Mouse (Mus musculus): ENCODE results near the gene 1110008L16Rik. TPM values are rescaled to one million over a fixed set of nuclear protein-coding genes. Genes with fewer than 3 reads are reported as not detected.

The 1110008L16Rik gene
- polyA plus RNA-seq (2015; fragmentation: Nextera tagmentation; extraction: Ambion mirVana): 7.6 and 7.8 TPM in 2 replicates

DNA sequence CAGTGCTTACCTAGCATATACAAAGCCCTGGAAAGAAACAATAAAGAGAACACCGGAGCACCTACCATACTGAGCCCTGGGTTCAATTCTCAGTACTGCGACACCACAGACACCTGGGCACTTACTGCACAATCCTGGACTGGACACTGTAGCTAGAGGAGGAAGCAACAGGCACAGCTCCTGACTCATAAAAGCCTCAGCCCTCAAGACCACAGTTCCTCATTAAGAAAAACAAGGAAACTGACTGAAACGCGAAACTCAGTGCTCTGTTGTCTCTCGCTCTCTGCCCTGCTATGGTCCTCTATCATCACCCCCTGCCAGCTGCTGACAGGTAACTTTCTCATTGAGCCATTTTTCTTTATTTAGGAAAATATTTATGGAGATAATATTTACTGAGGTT, at the start of gene 1110008L16Rik:
Gene 1110008L16Rik (plus strand): TSS at position 242 of the 400 bp plus-strand sequence.

DNA sequence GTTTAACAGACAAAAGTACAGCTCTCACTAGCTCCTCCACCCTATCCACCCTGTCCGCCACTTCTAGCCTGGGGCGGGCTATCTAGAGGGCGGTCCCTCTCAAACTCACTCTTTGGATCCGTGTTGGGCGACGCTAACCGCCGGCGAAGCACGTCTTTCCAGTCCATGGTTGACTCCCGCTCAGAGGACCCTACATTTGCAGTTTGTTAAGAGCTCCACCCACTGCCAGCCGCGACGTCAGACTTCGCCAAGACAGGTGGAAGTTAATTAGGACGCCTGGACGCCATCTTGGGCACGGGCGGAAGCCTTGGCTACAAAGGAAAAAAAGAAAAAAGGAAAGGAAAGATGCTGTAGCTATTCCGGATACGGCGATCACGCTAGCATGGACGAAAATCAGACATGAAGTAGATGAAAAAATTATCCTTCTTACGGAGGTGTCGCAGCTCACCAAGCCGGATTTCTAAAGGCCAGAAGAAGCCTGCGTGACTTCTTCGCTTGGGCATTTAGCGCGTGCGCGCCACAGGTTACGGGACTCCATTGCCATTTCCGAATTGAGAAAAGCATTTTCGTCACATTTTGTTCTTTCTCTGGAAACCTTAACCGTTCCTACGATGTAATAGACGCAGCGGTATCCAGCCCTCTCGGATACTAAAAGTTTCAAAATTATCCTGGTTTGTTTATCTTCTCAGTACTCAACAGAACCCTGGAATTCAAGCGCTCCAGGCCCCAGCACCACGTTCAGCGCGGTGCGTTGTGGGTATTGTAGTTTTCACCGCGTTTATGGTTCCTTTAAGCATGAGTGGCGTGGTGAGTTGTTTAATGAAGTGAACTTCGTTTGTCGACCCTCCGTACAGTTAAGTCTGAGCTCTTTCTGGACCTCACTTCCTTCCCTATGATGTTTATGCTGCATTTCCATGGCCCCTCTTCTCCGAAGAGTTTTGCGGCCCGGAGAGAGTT, 3.4 kb downstream of the 1110008L16Rik start, which contains the start of gene Ppp2r3c:
Gene Ppp2r3c (minus strand): TSS at position 514 of the 957 bp plus-strand sequence.

DNA sequence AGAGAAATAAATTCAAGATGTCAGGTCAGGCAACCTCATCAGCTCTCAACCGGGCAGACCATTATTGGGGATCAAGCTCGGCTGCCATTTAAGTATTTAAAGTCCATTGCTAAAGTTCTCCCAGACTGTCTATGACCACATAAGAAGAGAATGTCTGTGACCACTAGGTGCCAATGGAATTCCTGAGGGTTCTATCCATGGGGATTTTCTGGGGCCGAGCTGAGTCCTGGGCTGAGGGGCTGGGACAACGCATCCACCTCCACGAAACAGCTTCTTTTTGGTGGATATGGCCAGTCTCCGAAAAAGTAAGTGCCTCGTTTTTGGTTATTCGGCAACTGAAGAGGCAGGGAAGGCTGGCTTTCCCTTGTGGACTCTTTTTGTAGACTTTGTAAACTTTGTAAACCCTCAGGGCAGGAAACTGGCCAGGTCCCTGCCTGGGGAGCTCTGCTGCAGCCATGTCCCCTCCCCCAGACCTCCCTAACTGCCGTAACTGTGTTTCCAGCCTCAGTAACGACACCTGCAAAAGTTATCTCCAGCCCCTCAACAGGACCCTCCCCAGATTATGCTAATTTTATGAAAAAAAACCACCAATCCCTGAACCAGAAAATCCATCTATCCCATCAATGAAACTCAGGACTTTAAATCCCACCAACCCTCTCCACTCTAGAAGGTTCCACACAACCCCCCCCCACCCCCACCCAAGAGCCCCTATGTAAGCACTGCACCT, 84.8 kb downstream of the 1110008L16Rik start, which contains the start of gene Psma6:
Gene Psma6 (plus strand): TSS at position 200 of the 727 bp plus-strand sequence.

Other genes starting within 250 kb of the 1110008L16Rik start
- 20.0 and 21.0 TPM in 2 replicates for gene 2700097O09Rik, start 219.5 kb upstream of the 1110008L16Rik start, polyA plus RNA-seq (2015; fragmentation: Nextera tagmentation; extraction: Ambion mirVana)
- 165 and 166 TPM in 2 replicates for gene Srp54a, start 219.3 kb upstream of the 1110008L16Rik start, polyA plus RNA-seq (2015; fragmentation: Nextera tagmentation; extraction: Ambion mirVana)
- gene Fam177a, start 175.1 kb upstream of the 1110008L16Rik start, polyA plus RNA-seq (2015; fragmentation: Nextera tagmentation; extraction: Ambion mirVana): 88.5 and 90.4 TPM in 2 replicates
- 52.2 and 64.2 TPM in 2 replicates for gene Srp54b, start 144.5 kb upstream of the 1110008L16Rik start, polyA plus RNA-seq (2015; fragmentation: Nextera tagmentation; extraction: Ambion mirVana)
- not detected in 2 replicates for gene 1700047I17Rik2, start 100.0 kb upstream of the 1110008L16Rik start, polyA plus RNA-seq (2015; fragmentation: Nextera tagmentation; extraction: Ambion mirVana)
- 70.6 and 80.7 TPM in 2 replicates for gene Srp54c, start 69.4 kb upstream of the 1110008L16Rik start, polyA plus RNA-seq (2015; fragmentation: Nextera tagmentation; extraction: Ambion mirVana)
- gene Ppp2r3c, start 3.4 kb downstream of the 1110008L16Rik start, polyA plus RNA-seq (2015; fragmentation: Nextera tagmentation; extraction: Ambion mirVana): 15.8 and 16.7 TPM in 2 replicates
- 409 and 433 TPM in 2 replicates for gene Psma6, start 84.6 kb downstream of the 1110008L16Rik start, polyA plus RNA-seq (2015; fragmentation: Nextera tagmentation; extraction: Ambion mirVana)
- gene Nfkbia, start 193.1 kb downstream of the 1110008L16Rik start, polyA plus RNA-seq (2015; fragmentation: Nextera tagmentation; extraction: Ambion mirVana): 68.9 and 78.2 TPM in 2 replicates

Measured in neural tube, postnatal 0 days (tissue).